Mouse (Mus musculus): Measurements from ENCODE around the gene Negr1. TPM values are rescaled to one million over a fixed set of nuclear protein-coding genes. Genes with fewer than 3 reads are reported as not detected.
"Not testable (repeated sequence)": the region's sequence is repeated elsewhere in the genome, so short reads cannot be mapped to it uniquely, and the experiment has no call there.

Gene Negr1
- polyA plus RNA-seq, 1 experiment from 2014 or later, result 2.9 TPM

DNA sequence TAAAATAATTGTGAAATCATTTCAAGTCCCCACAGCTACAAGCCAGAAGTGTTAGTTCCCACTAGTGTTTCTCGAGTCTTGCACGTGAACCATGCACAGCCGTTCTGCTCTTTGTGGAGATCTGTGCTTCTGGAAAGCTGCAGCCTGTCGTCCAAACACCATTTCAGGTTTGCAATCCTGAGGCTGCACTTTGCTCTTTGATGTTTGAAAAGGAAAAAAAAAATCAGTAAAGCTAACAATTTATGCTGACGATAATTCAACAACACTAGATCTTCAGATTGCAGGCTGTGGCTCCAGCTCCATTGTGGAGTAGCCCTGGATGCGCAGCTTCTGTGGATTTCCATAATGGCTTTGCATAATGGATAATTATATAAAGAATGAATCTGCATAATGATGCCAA lies 463.0 kb downstream of the Negr1 start:
- Histone ChIP-seq H3K36me3 (no peaks in the 10 kb centered on the region), H3K9ac (replicated peaks) (no peak overlapping the region), H3K4me3 (replicated peaks) (no peak overlapping the region), H3K27me3 (no peaks in the 10 kb centered on the region), H3K9me3 (no peaks in the 10 kb centered on the region), H3K4me1 (replicated peaks) (no peaks in the 10 kb centered on the region), H3K27ac (no peak overlapping the region), H3K4me2 (no peak overlapping the region)
- ATAC-seq (ENCODE audit: insufficient number of reproducible peaks, insufficient read depth, low FRiP score, low TSS enrichment, low read depth), result no peak
- WGBS, result 69% methylated on average over 6 of the region's 6 CpGs

DNA sequence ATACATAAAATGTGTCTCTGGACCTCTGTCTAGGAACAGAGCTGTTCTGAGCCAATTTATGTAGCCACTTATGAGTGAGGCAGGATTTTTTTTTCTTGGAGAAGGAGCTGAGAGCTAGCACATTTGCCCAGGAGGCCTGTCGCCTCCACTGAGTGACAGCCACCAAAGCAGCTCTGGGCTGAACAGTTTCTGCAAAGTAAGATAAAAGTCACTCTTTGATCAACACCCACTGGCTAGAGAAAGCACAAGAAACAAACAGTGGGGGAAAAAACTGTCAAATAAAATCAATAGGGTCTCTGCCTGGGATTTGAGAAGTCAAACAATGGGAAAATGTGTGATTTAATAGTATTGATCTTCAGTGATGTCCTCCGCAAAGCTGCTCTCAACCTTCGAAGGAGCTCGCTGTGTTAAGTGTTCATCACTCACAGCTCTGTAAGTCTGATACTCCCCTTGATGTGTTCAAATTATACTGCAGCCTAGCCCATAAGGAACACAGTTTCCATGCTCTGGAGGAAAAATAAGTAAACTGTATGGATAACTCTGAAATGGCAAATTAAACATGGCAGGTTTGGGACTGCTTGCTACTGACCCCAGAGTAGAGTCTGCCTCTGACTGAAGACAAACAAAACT lies 470.0 kb downstream of the Negr1 start:
- no peak overlapping the region for H3K9ac ChIP-seq (replicated peaks)
- H3K4me1 ChIP-seq (replicated peaks), result no peaks in the 10 kb centered on the region; the same call in 1 of the 2 replicates
- WGBS, result 53% methylated on average over 4 of the region's 4 CpGs
- H3K4me2 ChIP-seq, result no peak overlapping the region
- no peak for ATAC-seq (ENCODE audit: insufficient number of reproducible peaks, insufficient read depth, low FRiP score, low TSS enrichment, low read depth)
- no peak overlapping the region for H3K27ac ChIP-seq
- H3K27me3 ChIP-seq, result no peaks in the 10 kb centered on the region
- H3K4me3 ChIP-seq (replicated peaks), result no peak overlapping the region
- no peaks in the 10 kb centered on the region for H3K9me3 ChIP-seq
- no peaks in the 10 kb centered on the region for H3K36me3 ChIP-seq

DNA sequence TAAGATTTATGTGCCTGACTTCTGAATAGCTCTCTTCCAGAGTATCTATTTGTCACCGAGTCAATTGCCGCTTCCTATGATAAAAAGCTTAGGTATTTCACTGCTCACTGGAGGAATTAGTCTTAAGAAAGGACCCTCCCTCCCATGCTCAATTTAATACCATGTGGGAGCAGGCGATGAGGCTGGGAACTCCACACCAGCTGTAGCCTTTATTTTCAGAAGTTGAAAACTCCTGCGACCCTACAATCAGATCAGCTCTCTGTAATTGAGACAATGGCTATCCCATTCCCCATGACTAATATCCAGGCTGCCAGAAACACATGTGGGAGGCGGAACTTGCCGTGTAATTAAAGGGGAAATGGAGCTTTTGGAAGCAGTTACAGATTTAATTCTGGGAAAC lies 474.4 kb downstream of the Negr1 start:
- 65% methylated on average over 6 of the region's 6 CpGs for WGBS
- no peak for ATAC-seq (ENCODE audit: insufficient number of reproducible peaks, insufficient read depth, low FRiP score, low TSS enrichment, low read depth)
- H3K9ac ChIP-seq (replicated peaks), result no peak overlapping the region
- no peak overlapping the region for H3K4me3 ChIP-seq (replicated peaks)
- H3K9me3 ChIP-seq, result no peaks in the 10 kb centered on the region
- H3K36me3 ChIP-seq, result no peaks in the 10 kb centered on the region
- no peak overlapping the region for H3K27ac ChIP-seq
- H3K27me3 ChIP-seq, result no peaks in the 10 kb centered on the region
- H3K4me2 ChIP-seq, result no peak overlapping the region
- H3K4me1 ChIP-seq (replicated peaks), result no peaks in the 10 kb centered on the region; the same call in 1 of the 2 replicates

- no peak overlapping the region for H3K9ac ChIP-seq (replicated peaks)
- no peak overlapping the region for H3K27ac ChIP-seq
- H3K4me2 ChIP-seq, result no peak overlapping the region
- no peak for ATAC-seq (ENCODE audit: insufficient number of reproducible peaks, insufficient read depth, low FRiP score, low TSS enrichment, low read depth)
- 56% methylated on average over 1 of the region's 1 CpGs for WGBS
- no peaks in the 10 kb centered on the region for H3K27me3 ChIP-seq
- H3K4me1 ChIP-seq (replicated peaks), result no peaks in the 10 kb centered on the region; the same call in 1 of the 2 replicates
- no peaks in the 10 kb centered on the region for H3K36me3 ChIP-seq
- H3K4me3 ChIP-seq (replicated peaks), result no peak overlapping the region
- no peaks in the 10 kb centered on the region for H3K9me3 ChIP-seq
Observed at GRCm38 (mm10) chr3:157036568-157036967, 475.0 kb downstream of the Negr1 start.

DNA sequence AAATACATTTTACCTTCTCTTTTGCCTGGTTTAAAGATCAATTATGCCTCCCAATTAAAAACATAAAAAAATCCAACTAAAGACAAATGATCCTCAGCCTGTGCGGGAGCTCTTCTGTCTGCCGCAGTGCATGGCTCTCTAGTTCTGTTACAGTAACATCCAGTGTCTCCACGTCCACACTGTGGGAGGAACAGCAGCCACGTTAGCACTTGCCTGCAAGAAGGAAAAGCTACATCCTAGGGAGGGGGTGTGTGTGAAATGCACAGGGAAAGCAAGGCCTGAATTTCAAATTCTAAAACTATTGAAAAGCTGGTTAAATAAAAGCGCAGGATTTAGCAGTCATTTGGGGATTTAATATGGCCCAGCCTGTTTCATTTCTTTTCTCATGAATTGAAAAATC lies 479.0 kb downstream of the Negr1 start:
- Histone ChIP-seq H3K9me3 (no peaks in the 10 kb centered on the region), H3K27ac (no peak overlapping the region), H3K4me2 (no peak overlapping the region), H3K9ac (replicated peaks) (no peak overlapping the region), H3K36me3 (no peaks in the 10 kb centered on the region), H3K4me3 (replicated peaks) (no peak overlapping the region), H3K4me1 (replicated peaks) (no peaks in the 10 kb centered on the region; the same call in 1 of the 2 replicates), H3K27me3 (no peaks in the 10 kb centered on the region)
- no peak for ATAC-seq (ENCODE audit: insufficient number of reproducible peaks, insufficient read depth, low FRiP score, low TSS enrichment, low read depth)
- 65% methylated on average over 5 of the region's 5 CpGs for WGBS

DNA sequence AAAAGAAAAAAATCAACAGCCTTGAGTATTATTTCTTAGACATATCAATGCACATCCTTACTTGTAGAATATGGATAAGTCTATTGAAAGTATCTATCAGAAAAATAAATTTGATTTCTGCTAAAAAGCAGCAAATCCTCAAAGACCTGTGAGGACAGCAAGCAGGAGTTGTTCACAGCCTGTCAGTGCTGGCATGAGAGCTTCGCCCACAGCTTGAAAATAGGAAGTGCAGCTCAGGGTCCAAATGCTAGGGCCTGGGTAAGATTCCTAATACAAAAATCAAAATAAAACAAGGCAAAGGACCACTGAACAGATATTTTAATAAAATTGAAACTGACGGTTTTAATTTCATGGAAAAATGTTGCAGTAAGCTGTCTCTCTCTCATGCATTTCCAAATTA lies 483.0 kb downstream of the Negr1 start:
- ATAC-seq (ENCODE audit: insufficient number of reproducible peaks, insufficient read depth, low FRiP score, low TSS enrichment, low read depth), result no peak
- H3K4me2 ChIP-seq, result no peak overlapping the region
- WGBS, result 89% methylated on average over 2 of the region's 2 CpGs
- H3K4me1 ChIP-seq (replicated peaks), result no peaks in the 10 kb centered on the region
- H3K36me3 ChIP-seq, result no peaks in the 10 kb centered on the region
- H3K27me3 ChIP-seq, result no peaks in the 10 kb centered on the region
- no peak overlapping the region for H3K27ac ChIP-seq
- H3K9me3 ChIP-seq, result no peaks in the 10 kb centered on the region
- no peak overlapping the region for H3K4me3 ChIP-seq (replicated peaks)
- no peak overlapping the region for H3K9ac ChIP-seq (replicated peaks)

DNA sequence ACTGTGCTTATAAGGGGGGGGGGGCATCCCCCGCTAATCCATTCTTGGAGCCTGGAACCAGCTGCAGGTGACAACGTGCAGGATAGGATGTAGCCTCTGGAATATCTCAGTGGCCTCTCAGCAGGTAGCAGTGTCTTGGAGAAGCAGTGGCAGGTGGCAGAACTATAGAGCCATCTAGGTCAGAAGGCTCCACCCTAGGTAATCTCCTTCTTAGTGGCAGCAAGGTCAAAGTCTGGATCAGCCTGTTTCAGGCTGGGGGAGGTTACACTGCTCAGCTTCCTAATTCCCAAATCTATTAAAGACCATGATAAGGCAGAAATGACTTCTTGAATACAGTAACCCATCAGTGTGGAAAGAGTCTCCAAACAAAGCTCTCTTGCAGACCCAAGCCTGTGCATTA lies 502.8 kb downstream of the Negr1 start:
- WGBS, result 81% methylated on average over 2 of the region's 2 CpGs
- H3K36me3 ChIP-seq; ATAC-seq (ENCODE audit: insufficient number of reproducible peaks, insufficient read depth, low FRiP score, low TSS enrichment, low read depth); H3K4me3 ChIP-seq (replicated peaks); H3K27me3 ChIP-seq; H3K4me2 ChIP-seq; H3K27ac ChIP-seq; H3K9me3 ChIP-seq; H3K9ac ChIP-seq (replicated peaks); H3K4me1 ChIP-seq (replicated peaks): not testable (repeated sequence)

DNA sequence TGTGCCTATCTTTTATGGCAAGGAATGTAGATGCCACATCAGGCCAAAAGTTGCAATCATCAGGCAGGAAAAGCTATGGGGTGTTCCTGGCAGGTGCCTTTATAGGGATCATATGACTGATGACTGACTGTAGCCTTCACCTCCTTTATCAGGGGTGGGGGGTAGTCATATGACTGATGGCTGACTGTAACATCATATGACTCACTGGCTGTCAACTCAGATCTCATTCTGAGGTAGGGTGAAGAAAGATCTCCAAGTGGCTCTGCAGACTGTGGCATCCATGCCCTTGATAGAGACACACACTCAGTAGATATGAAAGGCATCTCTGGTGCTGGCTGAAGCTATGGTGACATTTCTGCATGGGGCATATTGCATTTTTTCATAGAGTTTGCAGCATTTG lies 504.7 kb downstream of the Negr1 start:
- H3K9ac ChIP-seq (replicated peaks), result no peak overlapping the region
- no peak overlapping the region for H3K4me3 ChIP-seq (replicated peaks)
- no peak overlapping the region for H3K4me2 ChIP-seq
- no peaks in the 10 kb centered on the region for H3K27me3 ChIP-seq
- H3K4me1 ChIP-seq (replicated peaks), result no peaks in the 10 kb centered on the region
- H3K27ac ChIP-seq, result no peak overlapping the region
- H3K36me3 ChIP-seq, result no peaks in the 10 kb centered on the region
- no peak for ATAC-seq (ENCODE audit: insufficient number of reproducible peaks, insufficient read depth, low FRiP score, low TSS enrichment, low read depth)
- H3K9me3 ChIP-seq, result no peaks in the 10 kb centered on the region

DNA sequence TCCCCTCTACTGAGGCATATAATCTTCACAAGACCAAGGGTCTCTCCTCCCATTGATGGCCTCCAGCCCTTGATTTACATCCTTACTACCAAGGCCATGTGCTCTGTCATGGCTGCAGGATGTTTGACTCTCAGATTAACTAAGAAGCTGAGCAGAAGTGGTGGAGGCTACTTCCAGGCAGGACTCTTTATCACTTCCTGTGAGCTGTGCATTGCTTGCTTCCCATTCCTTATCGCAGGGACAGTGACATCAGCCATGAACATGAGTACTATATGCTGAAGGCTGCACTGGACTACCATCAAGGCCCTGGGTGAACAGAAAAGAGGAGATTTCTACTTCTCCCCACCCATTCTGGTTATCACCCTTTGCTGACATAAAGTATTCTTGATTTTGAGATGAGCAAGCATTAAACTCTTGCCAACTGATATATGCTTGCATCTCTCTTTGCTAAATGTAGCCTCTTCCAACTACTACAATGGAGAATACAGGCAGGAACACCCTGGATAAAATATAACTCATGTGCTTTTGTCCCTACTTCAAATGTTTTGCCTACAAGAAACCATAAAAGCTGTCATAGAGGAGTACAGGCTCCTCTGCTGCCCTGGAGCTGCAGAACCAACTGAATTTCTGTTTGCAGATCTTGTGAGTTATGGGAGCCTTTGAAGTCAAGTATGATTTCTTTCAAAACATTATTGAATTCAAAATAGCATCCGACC lies 517.8 kb downstream of the Negr1 start:
- no peaks in the 10 kb centered on the region for H3K4me1 ChIP-seq (replicated peaks)
- H3K27ac ChIP-seq, result no peak overlapping the region
- H3K27me3 ChIP-seq, result no peaks in the 10 kb centered on the region
- no peak overlapping the region for H3K9ac ChIP-seq (replicated peaks)
- ATAC-seq (ENCODE audit: insufficient number of reproducible peaks, insufficient read depth, low FRiP score, low TSS enrichment, low read depth), result no peak
- no peaks in the 10 kb centered on the region for H3K9me3 ChIP-seq
- 87% methylated on average over 2 of the region's 2 CpGs for WGBS
- no peak overlapping the region for H3K4me3 ChIP-seq (replicated peaks)
- H3K4me2 ChIP-seq, result no peak overlapping the region
- H3K36me3 ChIP-seq, result no peaks in the 10 kb centered on the region

- 89% methylated on average over 1 of the region's 1 CpGs for WGBS
- Histone ChIP-seq H3K4me3 (replicated peaks) (no peak overlapping the region), H3K4me2 (no peak overlapping the region), H3K4me1 (replicated peaks) (no peaks in the 10 kb centered on the region), H3K27ac (no peak overlapping the region), H3K9ac (replicated peaks) (no peak overlapping the region), H3K9me3 (no peaks in the 10 kb centered on the region), H3K27me3 (no peaks in the 10 kb centered on the region), H3K36me3 (no peaks in the 10 kb centered on the region)
- no peak for ATAC-seq (ENCODE audit: insufficient number of reproducible peaks, insufficient read depth, low FRiP score, low TSS enrichment, low read depth)
Observed at GRCm38 (mm10) chr3:157079966-157080306, 518.3 kb downstream of the Negr1 start.

DNA sequence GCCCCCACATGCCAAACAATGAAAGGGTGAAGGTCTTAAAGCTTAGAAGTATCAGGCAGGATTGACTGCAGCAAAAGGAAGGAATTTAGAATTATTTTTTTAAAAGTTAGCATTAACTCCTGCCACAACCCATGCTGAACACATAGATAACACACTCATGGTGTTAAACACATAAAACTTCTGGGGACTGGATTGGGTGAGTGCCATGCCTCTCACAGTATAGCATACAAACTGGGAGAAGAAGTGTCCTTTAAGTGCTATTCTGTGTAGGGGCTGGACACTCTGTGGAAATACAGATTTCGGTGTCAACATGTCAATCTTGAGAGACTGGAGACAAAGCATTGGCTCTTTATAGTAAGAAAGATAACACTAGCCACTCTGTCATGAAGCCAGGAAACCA lies 519.0 kb downstream of the Negr1 start:
- no peaks in the 10 kb centered on the region for H3K36me3 ChIP-seq
- WGBS, result 95% methylated on average over 1 of the region's 1 CpGs
- no peaks in the 10 kb centered on the region for H3K27me3 ChIP-seq
- no peak overlapping the region for H3K4me3 ChIP-seq (replicated peaks)
- H3K4me2 ChIP-seq, result no peak overlapping the region
- no peak overlapping the region for H3K27ac ChIP-seq
- ATAC-seq (ENCODE audit: insufficient number of reproducible peaks, insufficient read depth, low FRiP score, low TSS enrichment, low read depth), result no peak
- no peak overlapping the region for H3K9ac ChIP-seq (replicated peaks)
- H3K9me3 ChIP-seq, result no peaks in the 10 kb centered on the region
- H3K4me1 ChIP-seq (replicated peaks), result no peaks in the 10 kb centered on the region
